Mouse (Mus musculus) embryo, embryonic 11.5 days (tissue): ENCODE results near the gene Wbp1.

ENCODE experiments used
- DNase-seq: peaks from one replicate; pipeline ENCODE4 v3.0.0-alpha.2; 2012; ENCODE audit warnings: low read depth, low spot score

The Wbp1 gene

DNA sequence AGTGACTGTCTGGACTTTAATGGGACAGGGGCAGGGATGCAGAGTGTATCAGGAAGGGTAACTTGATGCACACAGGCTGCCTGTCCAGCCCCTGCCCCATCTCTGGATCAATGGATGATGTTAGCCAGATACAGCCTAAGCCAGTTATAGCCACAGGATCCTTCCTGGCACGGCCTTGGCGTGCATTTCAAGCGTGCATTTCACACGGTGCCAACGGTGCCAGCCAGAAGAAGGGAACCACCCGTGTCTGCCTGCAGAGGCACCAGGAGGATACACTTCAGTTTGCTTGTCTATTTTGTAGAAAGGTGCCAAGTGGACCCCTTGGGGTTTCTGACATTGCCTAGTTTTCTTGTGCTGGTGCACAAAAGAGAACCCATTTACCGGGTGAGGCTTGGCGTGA lies 18.7 kb upstream of the Wbp1 start:
- DNase-seq: no peak

DNA sequence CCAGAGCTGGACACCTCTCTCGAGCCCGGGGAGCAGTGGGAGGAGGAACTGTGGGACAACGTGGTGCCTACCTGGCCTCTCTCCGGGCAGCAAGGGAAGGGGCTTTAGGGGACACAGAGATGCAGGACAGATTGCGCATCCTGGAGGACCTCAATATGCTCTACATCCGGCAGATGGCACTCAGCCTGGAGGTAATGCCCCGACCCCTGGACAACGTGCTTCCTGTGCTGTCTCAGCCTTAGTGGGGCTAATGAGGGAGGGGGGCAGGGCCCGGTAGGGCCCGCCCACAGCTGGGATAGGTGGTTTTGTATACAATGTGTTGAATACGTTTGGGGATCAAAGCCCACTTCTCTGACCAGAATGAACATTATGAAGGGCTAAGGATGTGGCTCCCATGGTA lies 16.7 kb upstream of the Wbp1 start:
- DNase-seq: no peak

GRCm38 (mm10) chr6:83137576-83137950 lies 16.2 kb upstream of the Wbp1 start:
- DNase-seq: peak; percentile 84

- DNase-seq: peak; percentile 73
Measured at GRCm38 (mm10) chr6:83136881-83137575, 15.7 kb upstream of the Wbp1 start.

DNA sequence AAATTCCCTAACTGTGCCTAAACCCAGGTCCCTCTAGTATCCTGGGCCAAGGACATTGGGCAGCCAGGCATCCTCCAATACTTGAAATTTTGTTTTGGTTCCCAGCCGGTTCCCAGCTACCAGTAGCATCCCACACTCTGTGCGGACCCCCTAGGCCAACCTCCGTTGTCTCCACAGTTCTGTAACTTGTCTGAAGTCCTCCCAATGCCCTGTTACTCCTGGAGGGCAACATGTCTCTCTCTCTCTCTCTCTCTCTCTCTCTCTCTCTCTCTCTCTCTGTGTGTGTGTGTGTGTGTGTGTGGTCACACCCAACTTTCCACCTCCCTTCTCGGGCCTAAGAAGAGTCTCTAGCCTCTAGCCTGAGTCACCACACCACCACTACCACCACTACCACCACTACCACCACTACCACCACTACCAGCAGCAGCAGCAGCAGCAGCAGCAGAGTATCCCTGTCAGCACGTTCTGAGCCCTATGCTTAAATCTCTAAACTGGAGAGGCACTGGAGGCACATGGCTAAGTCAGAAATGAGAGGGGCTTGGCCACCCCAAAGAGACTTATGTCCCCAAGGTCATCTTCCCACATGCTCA lies 15.0 kb upstream of the Wbp1 start:
- no peak for DNase-seq

DNA sequence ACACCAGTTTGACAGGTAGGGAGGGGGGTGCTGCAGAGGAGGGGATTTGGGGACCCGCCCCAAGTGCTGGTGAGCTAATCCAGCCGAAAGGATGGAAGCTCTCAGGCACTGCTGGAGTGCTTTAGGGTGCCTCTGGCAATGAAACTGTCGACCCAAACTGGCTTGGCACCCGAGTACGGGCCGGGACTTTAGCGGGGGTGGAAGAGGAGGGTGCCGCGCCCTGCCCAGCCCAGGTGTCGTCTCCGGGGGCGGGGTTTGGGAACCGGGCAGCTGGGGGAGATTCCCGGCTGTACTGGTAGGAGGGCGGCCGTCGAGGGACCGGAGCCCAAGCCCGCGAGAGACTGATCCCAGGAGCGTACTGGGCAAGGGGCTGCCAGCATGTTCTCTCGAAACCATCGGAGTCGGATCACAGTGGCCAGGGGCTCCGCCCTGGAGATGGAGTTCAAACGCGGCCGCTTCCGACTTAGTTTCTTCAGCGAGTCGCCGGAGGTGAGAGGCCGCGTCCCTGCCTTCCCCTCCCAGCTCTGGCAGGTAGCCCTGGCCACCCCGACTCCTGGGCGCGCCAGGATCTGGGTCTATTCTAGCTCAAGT lies 14.3 kb upstream of the Wbp1 start:
- no peak for DNase-seq

GRCm38 (mm10) chr6:83134951-83135513 lies 13.7 kb upstream of the Wbp1 start, which contains the start of gene Rtkn:
Gene Rtkn (plus strand): TSS chr6:83135463.
- no peak for DNase-seq

DNA sequence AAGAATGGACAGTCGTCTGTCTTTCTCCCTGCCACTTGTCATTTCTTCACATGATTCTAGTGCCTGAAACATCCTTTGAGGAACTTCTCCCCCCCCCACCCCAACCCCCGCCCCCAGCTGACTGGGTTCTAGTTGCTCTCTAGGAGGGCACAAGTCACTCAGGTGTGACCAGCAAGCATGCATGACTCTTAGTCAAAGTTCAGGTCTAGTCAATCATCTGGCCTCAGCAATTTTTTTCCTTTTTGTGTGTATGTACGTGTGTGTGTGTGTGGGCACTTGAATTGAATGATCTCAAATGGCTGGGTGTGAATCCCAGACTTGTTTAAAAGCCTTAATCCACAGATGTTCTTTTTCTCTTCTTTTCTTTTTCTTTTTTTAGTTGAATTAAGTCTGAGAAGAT lies 12.9 kb upstream of the Wbp1 start:
- DNase-seq: no peak

- no peak for DNase-seq
Measured at GRCm38 (mm10) chr6:83132176-83132919, 11.0 kb upstream of the Wbp1 start.

DNA sequence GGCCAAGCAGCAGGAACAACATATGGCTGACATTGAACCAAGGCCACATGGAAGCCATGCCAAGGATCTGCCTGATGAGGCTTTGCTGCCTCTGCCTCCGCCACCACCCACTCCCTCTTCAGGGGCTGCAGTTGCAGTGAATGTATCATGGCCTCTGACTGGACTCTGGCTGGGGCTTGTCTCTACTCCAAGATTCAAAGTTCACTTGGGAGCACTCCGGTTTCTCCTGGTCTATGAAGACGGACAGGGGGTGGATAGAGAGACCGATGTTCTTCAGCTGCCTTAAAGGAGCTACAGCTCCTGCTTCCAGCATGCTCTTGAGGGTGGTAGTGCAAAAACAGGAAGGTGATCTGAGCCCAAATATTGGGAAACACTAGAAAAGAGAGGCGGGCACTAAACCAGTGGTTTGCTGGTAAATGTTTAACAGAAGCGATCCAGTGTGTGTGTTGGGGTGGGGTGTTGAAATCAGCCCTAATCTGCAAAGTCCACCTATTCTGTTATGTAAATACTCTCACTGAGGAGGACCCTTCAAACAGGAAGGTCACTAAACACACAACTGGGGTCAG lies 10.2 kb upstream of the Wbp1 start:
- no peak for DNase-seq

DNA sequence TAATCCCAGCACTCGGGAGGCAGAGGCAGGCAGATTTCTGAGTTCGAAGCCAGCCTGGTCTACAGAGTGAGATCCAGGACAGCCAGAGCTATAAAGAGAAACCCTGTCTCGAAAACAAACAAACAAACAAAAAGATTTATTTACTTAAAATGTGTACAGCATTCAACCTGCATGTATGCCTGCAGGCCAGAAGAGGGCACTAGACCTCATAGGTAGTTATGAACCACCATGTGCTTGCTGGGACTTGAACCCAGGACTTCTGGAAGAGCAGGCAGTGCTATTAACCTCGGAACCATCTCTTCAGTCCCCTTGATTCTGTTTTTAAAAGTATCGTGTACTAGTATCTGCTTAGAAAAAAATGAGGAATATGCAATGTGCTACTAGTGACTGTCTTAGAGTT lies 6.1 kb upstream of the Wbp1 start:
- no peak for DNase-seq

- no peak for DNase-seq
Measured at GRCm38 (mm10) chr6:83125331-83125730, 4.0 kb upstream of the Wbp1 start, which contains the start of gene Ino80b. Gene Ino80b (minus strand): TSS chr6:83125431.

GRCm38 (mm10) chr6:83124851-83125312 lies 3.5 kb upstream of the Wbp1 start:
- DNase-seq: peak; percentile 87

DNA sequence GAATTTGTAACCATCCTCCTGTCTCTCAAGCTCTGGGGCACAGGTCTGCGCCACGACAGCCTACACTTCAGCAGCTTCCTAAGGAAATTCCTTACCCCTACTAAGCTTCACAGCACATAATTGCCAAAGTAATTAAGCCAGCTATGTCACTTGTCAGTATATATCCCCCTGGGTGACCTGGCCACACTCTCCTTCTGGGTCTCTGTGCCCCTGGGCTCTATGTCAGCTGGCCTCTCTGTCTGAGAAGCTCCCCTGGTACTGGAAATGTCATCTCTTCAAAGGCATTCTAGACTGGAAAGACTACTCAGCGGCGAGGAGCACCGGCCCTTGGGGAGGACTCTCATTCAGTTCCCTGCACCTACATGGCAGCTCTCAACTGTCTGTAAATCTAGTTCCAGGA lies 1.6 kb upstream of the Wbp1 start:
- no peak for DNase-seq

DNA sequence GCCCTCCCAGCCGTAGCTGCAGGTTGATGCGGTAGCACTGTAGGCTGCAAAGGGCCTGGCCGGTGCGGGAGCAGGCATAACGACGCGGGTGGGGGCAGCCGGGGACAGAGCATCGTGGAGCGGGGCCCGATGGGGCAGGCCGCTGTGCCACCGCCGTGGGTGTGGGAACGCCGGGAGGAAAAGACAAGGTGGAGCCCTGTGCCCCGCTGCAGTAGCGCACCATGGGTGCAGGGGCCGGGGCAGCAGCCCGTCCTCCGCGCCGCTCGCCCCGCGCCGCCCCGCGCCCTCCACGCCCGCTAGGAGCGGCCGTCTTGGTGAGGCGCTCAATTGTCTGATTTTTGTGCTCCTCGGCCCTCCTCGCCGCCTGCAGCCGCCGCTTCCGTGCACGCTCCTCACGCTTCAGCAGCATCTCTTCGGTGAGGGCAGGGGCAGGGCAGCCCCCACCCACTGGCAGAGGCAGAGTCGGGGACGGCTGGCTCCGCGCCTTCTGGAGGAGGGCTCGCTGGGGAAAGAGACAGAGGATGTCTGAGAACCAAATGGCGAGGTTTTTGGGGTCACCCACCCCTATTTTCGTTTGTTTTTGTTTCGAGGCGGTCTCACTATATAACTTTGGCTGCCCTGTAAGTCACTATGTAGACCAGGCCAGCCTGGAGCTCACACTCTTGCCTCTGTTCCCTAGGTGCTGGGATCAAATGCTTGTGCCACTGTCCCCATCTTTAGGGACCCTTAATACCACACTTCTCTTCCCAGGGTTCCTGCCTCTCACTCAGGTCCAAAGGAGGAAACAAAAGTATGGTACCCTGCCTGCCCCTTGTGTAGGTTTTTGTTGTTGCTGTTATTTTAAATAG lies 728 bp upstream of the Wbp1 start:
- DNase-seq: no peak

- DNase-seq: no peak
Measured at GRCm38 (mm10) chr6:83119734-83120051, 1.7 kb downstream of the Wbp1 start.

DNA sequence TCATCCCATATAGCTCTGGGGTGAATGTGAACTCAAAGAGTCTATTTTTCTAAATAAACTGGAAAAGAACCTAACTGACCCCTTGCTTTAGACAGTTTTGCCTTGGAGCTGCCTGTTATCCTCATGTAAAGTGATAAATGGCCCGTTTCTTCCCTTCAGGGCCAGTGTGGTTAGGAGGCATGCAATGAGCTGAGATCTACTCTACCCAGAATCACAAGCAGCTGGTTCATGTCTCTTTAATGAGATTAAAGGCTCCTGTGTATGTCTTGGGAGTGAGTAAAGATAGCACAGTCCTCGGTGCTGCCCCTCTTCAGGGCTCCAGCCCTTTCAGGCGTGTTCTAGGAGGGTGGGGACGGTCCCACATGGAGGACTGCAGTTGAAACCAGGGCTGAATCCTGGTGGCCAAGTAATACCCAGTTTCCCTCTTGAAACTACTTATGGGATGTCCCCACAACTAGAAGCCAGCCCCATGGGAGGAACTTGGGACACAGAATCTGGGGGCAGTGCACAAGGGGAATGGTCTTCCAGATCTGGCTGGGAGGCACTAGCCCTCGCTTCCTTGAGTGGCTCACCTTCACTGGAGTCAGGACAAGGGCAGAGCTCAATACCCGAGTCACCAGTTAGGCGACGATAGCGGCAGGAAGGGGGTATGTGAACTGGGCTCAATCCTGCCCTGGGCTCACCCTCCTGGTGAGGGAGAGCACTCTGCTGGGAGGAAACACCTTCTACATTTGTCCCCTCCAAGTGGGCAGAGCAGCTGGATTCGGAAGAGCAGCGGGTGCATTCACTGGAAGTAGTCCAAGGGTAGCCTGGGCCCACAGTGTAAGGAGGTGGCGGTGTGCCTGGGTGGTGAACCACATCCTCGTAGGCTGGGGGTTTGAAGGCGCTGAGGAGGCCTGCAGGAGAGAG lies 2.3 kb downstream of the Wbp1 start:
- no peak for DNase-seq

DNA sequence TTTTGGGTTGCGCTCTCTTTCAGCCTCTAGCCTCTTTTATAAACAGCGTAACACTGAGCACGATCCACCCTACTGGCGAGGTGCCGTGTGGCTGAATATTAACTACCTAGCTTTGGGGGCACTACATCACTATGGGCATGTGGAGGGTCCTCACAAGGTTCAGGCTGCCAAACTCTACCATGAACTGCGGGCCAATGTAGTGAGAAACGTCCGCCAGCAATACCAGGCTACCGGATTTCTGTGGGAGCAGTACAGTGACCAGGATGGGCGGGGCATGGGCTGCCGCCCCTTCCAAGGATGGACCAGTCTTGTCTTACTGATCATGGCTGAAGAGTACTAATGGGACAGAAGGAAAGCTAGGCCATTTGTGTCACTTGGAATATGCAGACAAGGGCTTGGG lies 3.0 kb downstream of the Wbp1 start:
- DNase-seq: no peak

DNA sequence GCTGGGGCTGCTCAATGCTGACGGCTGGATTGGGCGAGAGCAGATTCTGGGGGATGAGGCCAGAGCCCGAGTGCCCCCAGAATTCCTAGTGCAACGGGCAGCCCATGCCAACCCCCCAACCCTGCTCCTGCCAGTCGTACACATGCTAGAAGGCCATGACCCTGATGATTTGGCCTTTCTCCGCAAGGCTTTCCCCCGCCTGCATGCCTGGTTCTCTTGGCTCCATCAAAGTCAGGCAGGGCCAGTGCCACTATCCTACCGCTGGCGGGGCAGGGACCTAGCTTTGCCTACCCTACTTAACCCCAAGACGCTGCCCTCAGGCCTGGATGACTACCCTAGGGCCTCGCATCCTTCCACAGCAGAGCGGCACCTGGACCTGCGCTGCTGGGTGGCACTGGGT lies 3.7 kb downstream of the Wbp1 start:
- DNase-seq: no peak

GRCm38 (mm10) chr6:83117165-83117438 lies 4.3 kb downstream of the Wbp1 start:
- DNase-seq: no peak
